In genomic region chr2:57424879-57425278, GRCm38 (mm10) we compare ENCODE assay signal across 18 mouse cellular contexts.
"Had no signal": no experiment of that assay in that cellular context is flagged by ENCODE, and none has a peak within 500 bp of the region (broad histone marks: within the 10 kb centered on the region; RNA-seq: fewer than 3 reads in every experiment).

No protein-coding gene starts in this region.

- H3K4me2 ChIP-seq: liver, embryonic 15.5 days; lung, embryonic 15.5 days; midbrain, embryonic 11.5 days; midbrain, embryonic 13.5 days; midbrain, embryonic 15.5 days; neural tube, embryonic 12.5 days had no signal

- H3K9me3 ChIP-seq: liver, embryonic 15.5 days; lung, embryonic 15.5 days; midbrain, embryonic 13.5 days; midbrain, embryonic 15.5 days; neural tube, embryonic 12.5 days had no signal

- DNase-seq: liver, postnatal 0 days; lung, adult 2 months; lung, postnatal 14 days; lung, postnatal 36 days; right cerebral cortex, postnatal 14 days; right cerebral cortex, postnatal 4 days; spleen, adult 18-20 months; thymus, adult 18-20 months; thymus, postnatal 14 days; thymus, postnatal 4 days had no signal

- H3K4me3 ChIP-seq: liver, embryonic 15.5 days; lung, embryonic 15.5 days; midbrain, embryonic 13.5 days; midbrain, embryonic 15.5 days; neural tube, embryonic 12.5 days had no signal

- H3K27ac ChIP-seq: liver, embryonic 15.5 days; lung, embryonic 15.5 days; macrophage; midbrain, embryonic 13.5 days; midbrain, embryonic 15.5 days; neural tube, embryonic 12.5 days had no signal

- H3K27me3 ChIP-seq: liver, embryonic 15.5 days; lung, embryonic 15.5 days; midbrain, embryonic 13.5 days; midbrain, embryonic 15.5 days; neural tube, embryonic 12.5 days had no signal

- ATAC-seq: liver, postnatal 0 days; lung, postnatal 0 days; midbrain, embryonic 13.5 days; midbrain, embryonic 15.5 days had no signal

- H3K9ac ChIP-seq: liver, embryonic 15.5 days; liver, postnatal 0 days; lung, embryonic 15.5 days; midbrain, embryonic 13.5 days; midbrain, embryonic 15.5 days; neural tube, embryonic 12.5 days had no signal

- H3K36me3 ChIP-seq: liver, embryonic 15.5 days; lung, embryonic 15.5 days; midbrain, embryonic 13.5 days; midbrain, embryonic 15.5 days; neural tube, embryonic 12.5 days had no signal

- H3K4me1 ChIP-seq: liver, embryonic 15.5 days; lung, embryonic 15.5 days; midbrain, embryonic 13.5 days; midbrain, embryonic 15.5 days; neural tube, embryonic 12.5 days had no signal
